8 mouse cellular contexts compared by ENCODE assay signal in genomic region chr4:116824541-116825004, GRCm38 (mm10). TPM values are rescaled to one million over a fixed set of nuclear protein-coding genes. Genes with fewer than 3 reads are reported as not detected.
A peak's percentile ranks its signal among the peaks of the same experiment; 100 is the strongest.
DNase-seq lines count a peak whose midpoint lies in the region; TF ChIP-seq lines count a peak whose summit lies in the region.

No protein-coding gene starts in this region.

- DNase-seq in ES-E14 (ENCODE audit: low read depth, low spot score) = no peak
- DNase-seq in cerebellum, adult 8-10 months = peak; percentile 77
- DNase-seq in forelimb bud, embryonic 11.5 days (ENCODE audit: low read depth, low spot score) = peak; percentile 55
- DNase-seq in hindbrain, embryonic 10.5 days (ENCODE audit: low spot score) = peak; percentile 78
- peak; percentile 62 to 67 for DNase-seq in layer of hippocampus, postnatal 10 days (ENCODE audit: low spot score in 2 of 2)
- DNase-seq in lung, postnatal 10 days = peak; percentile 70
- peak; percentile 67 for DNase-seq in ovary, postnatal 36 days (ENCODE audit: low spot score)
- DNase-seq in thymus, postnatal 14 days = peak; percentile 82

- peaks cover 0 to 9% of the 10 kb centered on the region in 2 experiments; a peak in 3 of 4 replicates for H3K4me1 ChIP-seq in ES-E14 (ENCODE audit: control insufficient read depth in 2 of 2, insufficient read depth in 2 of 2, low read length in 2 of 2, poor library complexity in 1 of 2)
- H3K4me1 ChIP-seq in hindbrain, embryonic 10.5 days (replicated peaks) = peaks cover 41% of the 10 kb centered on the region

- peak overlapping the region; percentile 63 to 69 for H3K4me3 ChIP-seq in ES-E14 (ENCODE audit: insufficient read depth in 1 of 2, low read depth in 1 of 2, low read length in 2 of 2, poor library complexity in 1 of 2, severe bottlenecking in 1 of 2)
- H3K4me3 ChIP-seq in hindbrain, embryonic 10.5 days = peak overlapping the region; percentile 71

- H3K9ac ChIP-seq in ES-E14 (ENCODE audit: insufficient read depth, low read depth, low read length, poor library complexity, severe bottlenecking) = peak overlapping the region; percentile 84

- WGBS in hindbrain, embryonic 10.5 days = under 1% methylated on average over 29 of the region's 29 CpGs

- no peaks in the 10 kb centered on the region for H3K9me3 ChIP-seq in ES-E14 (ENCODE audit: control insufficient read depth, insufficient read depth, low read depth, low read length)
- H3K9me3 ChIP-seq in hindbrain, embryonic 10.5 days = no peaks in the 10 kb centered on the region

- peaks cover 26% of the 10 kb centered on the region for H3K27me3 ChIP-seq in hindbrain, embryonic 10.5 days (ENCODE audit: insufficient read depth, poor library complexity, severe bottlenecking)

- in situ Hi-C loops in ES-E14 (cut with MboI; ENCODE audit: low sequenced_read_pairs in 2 of 2, unreplicated experiment in 2 of 2) = loop anchor here (5.0 to 25.0 kb wide), 3 partner anchors 168 to 313 kb away; partner anchors contain the start of genes Urod (in 2 of the 2), Btbd19 (in 1 of the 2), Hectd3 (in 1 of the 2) and Plk3 (in 1 of the 2)

- peak overlapping the region; percentile 81 for H3K27ac ChIP-seq in ES-E14 (ENCODE audit: insufficient read depth, low read depth, low read length, poor library complexity, severe bottlenecking)
- H3K27ac ChIP-seq in hindbrain, embryonic 10.5 days = peak overlapping the region; percentile 92

- H3K36me3 ChIP-seq in ES-E14 (ENCODE audit: control insufficient read depth, insufficient read depth, low read length, poor library complexity, severe bottlenecking) = no peaks in the 10 kb centered on the region
- no peaks in the 10 kb centered on the region for H3K36me3 ChIP-seq in hindbrain, embryonic 10.5 days

TF ChIP-seq in ES-E14, 5 proteins besides CTCF, POLR2A, EP300 and RAD21:
- TF ChIP-seq ZC3H11A (IDR thresholded peaks at IDR 0.05; ENCODE audit: borderline replicate concordance, low read depth, low read length) (no peak), HCFC1 (IDR thresholded peaks at IDR 0.05; ENCODE audit: borderline replicate concordance, insufficient read depth, low read length) (0 out of 2 replicates have a peak, but pooled peaks have one; percentile 16)

RNA-seq across cellular contexts. Expression of gene Hpdl, which starts 3.1 kb away (rescaled TPM):
- total RNA-seq in ES-E14 (2012; rRNA removed) = 5.4 and 5.8 TPM in 2 replicates
- polyA plus RNA-seq in hindbrain, embryonic 10.5 days (2016; fragmentation: Nextera tagmentation; extraction: Ambion mirVana) = 1.1 and 1.3 TPM in 2 replicates
- total RNA-seq in layer of hippocampus, postnatal 10 days (2021) = 1 to 10 TPM; 1.1 TPM

RNA-seq across cellular contexts. Expression of gene Mutyh, which starts 17.1 kb away (rescaled TPM):
- total RNA-seq in ES-E14 (2012; rRNA removed) = 23.1 and 32.2 TPM in 2 replicates
- 23.1 and 28.2 TPM in 2 replicates for polyA plus RNA-seq in hindbrain, embryonic 10.5 days (2016; fragmentation: Nextera tagmentation; extraction: Ambion mirVana)
- total RNA-seq in layer of hippocampus, postnatal 10 days (2021) = 1 to 10 TPM; 2.1 to 2.9 TPM

RNA-seq across cellular contexts. Expression of gene Toe1, which starts 17.1 kb away (rescaled TPM):
- 47.4 and 51.9 TPM in 2 replicates for total RNA-seq in ES-E14 (2012; rRNA removed)
- 39.7 and 39.8 TPM in 2 replicates for polyA plus RNA-seq in hindbrain, embryonic 10.5 days (2016; fragmentation: Nextera tagmentation; extraction: Ambion mirVana)
- 10 to 100 TPM; 14.9 to 15.3 TPM for total RNA-seq in layer of hippocampus, postnatal 10 days (2021)

RNA-seq across cellular contexts. Expression of gene Zswim5, which starts 52.6 kb away (rescaled TPM):
- 2.5 and 3.2 TPM in 2 replicates for total RNA-seq in ES-E14 (2012; rRNA removed)
- polyA plus RNA-seq in hindbrain, embryonic 10.5 days (2016; fragmentation: Nextera tagmentation; extraction: Ambion mirVana) = 6.1 and 7.6 TPM in 2 replicates
- 10 to 100 TPM; 12.2 to 14.0 TPM for total RNA-seq in layer of hippocampus, postnatal 10 days (2021)
